Mouse (Mus musculus) spleen, adult 12 weeks (tissue): ENCODE measurements around the gene Pigm.
A peak's percentile ranks its signal among the peaks of the same experiment; 100 is the strongest.

ENCODE experiments used
- DNase-seq: peaks from one replicate; pipeline ENCODE4 v3.0.0; 2022; ENCODE audit warnings: low spot score

Gene Pigm

GRCm38 (mm10) chr1:172352001-172352400 is 24.3 kb upstream of the Pigm start:
- no peak for DNase-seq

- DNase-seq: no peak
Observed at GRCm38 (mm10) chr1:172352453-172352852, 23.9 kb upstream of the Pigm start.

- DNase-seq: no peak
Observed at GRCm38 (mm10) chr1:172355336-172355735, 21.0 kb upstream of the Pigm start.

- no peak for DNase-seq
Observed at GRCm38 (mm10) chr1:172357550-172357949, 18.8 kb upstream of the Pigm start.

GRCm38 (mm10) chr1:172358341-172358740 is 18.0 kb upstream of the Pigm start:
- no peak for DNase-seq

GRCm38 (mm10) chr1:172364684-172365083 is 11.7 kb upstream of the Pigm start:
- peak; percentile 30 for DNase-seq

GRCm38 (mm10) chr1:172368768-172369418 is 7.5 kb upstream of the Pigm start:
- DNase-seq: peak; percentile 22

GRCm38 (mm10) chr1:172376758-172377458 is 562 bp downstream of the Pigm start:
- DNase-seq: peak; percentile 28

- no peak for DNase-seq
Observed at GRCm38 (mm10) chr1:172380066-172380465, 3.7 kb downstream of the Pigm start.

GRCm38 (mm10) chr1:172382090-172382489 is 5.7 kb downstream of the Pigm start:
- no peak for DNase-seq

GRCm38 (mm10) chr1:172387246-172387645 is 10.9 kb downstream of the Pigm start:
- no peak for DNase-seq

- no peak for DNase-seq
Observed at GRCm38 (mm10) chr1:172390769-172391168, 14.4 kb downstream of the Pigm start.

GRCm38 (mm10) chr1:172391807-172392581 is 15.6 kb downstream of the Pigm start:
- DNase-seq: no peak

- no peak for DNase-seq
Observed at GRCm38 (mm10) chr1:172392643-172393170, 16.4 kb downstream of the Pigm start.

- no peak for DNase-seq
Observed at GRCm38 (mm10) chr1:172393739-172394138, 17.4 kb downstream of the Pigm start.

- DNase-seq: no peak
Observed at GRCm38 (mm10) chr1:172396996-172397752, 20.8 kb downstream of the Pigm start.

- DNase-seq: no peak
Observed at GRCm38 (mm10) chr1:172406077-172406706, 29.8 kb downstream of the Pigm start.

- DNase-seq: no peak
Observed at GRCm38 (mm10) chr1:172408996-172409395, 32.6 kb downstream of the Pigm start.

- DNase-seq: no peak
Observed at GRCm38 (mm10) chr1:172409431-172409830, 33.1 kb downstream of the Pigm start.

GRCm38 (mm10) chr1:172410806-172411205 is 34.5 kb downstream of the Pigm start:
- DNase-seq: peak; percentile 17

GRCm38 (mm10) chr1:172412204-172412603 is 35.9 kb downstream of the Pigm start:
- peak; percentile 33 for DNase-seq
